Mouse (Mus musculus) forebrain, embryonic 11.5 days (tissue): Measurements from ENCODE around the gene Arhgap24. TPM values are rescaled to one million over a fixed set of nuclear protein-coding genes. Genes with fewer than 3 reads are reported as not detected.

Source experiments
- ATAC-seq: fragments of 200-750 bp; cut with Nextera tagmentation; replicated peaks from 2 replicates; pipeline ENCODE4 v1.8.0; 2017; ENCODE audit warnings: moderate TSS enrichment; ENCODE audit not compliant: low FRiP score
- DNase-seq: peaks from one replicate; pipeline ENCODE4 v3.0.0-alpha.2; 2017; ENCODE audit warnings: low spot score
- H3K27ac ChIP-seq: fragments of 300-500 bp; sonication (generic); 2 replicates; pipeline ENCODE4 v1.5.1; 2014; ENCODE audit warnings: low read depth, low read length
- H3K27me3 ChIP-seq: fragments of 300-500 bp; sonication (generic); 2 replicates; pipeline ENCODE4 v1.6.1; 2014; ENCODE audit warnings: mild to moderate bottlenecking, low read length, mixed read lengths; ENCODE audit not compliant: control insufficient read depth, insufficient read depth
- H3K36me3 ChIP-seq: fragments of 300-500 bp; sonication (generic); 2 replicates; pipeline ENCODE4 v1.6.1; 2014; ENCODE audit warnings: mild to moderate bottlenecking, low read length, moderate library complexity, mixed read lengths; ENCODE audit not compliant: control insufficient read depth, insufficient read depth
- H3K4me1 ChIP-seq: fragments of 300-500 bp; sonication (generic); replicated peaks from 2 replicates; pipeline ENCODE4 v1.6.1; 2014; ENCODE audit warnings: low read length, mixed read lengths; ENCODE audit not compliant: control insufficient read depth, insufficient read depth
- H3K4me2 ChIP-seq: fragments of 300-500 bp; sonication (generic); 2 replicates; pipeline ENCODE4 v1.6.1; 2014; ENCODE audit warnings: low read depth, mild to moderate bottlenecking, low read length, moderate library complexity, mixed read lengths; ENCODE audit not compliant: severe bottlenecking
- H3K4me3 ChIP-seq: fragments of 300-500 bp; sonication (generic); 2 replicates; pipeline ENCODE4 v1.5.1; 2014; ENCODE audit warnings: low read depth, low read length
- H3K9ac ChIP-seq: fragments of 300-500 bp; sonication (generic); 2 replicates; pipeline ENCODE4 v1.6.1; 2014; ENCODE audit warnings: low read length
- H3K9me3 ChIP-seq: fragments of 300-500 bp; sonication (generic); 2 replicates; pipeline ENCODE4 v1.6.1; 2016; ENCODE audit warnings: low read length, mixed read lengths; ENCODE audit not compliant: control insufficient read depth
- WGBS: fragments of 180-500 bp; shearing (Covaris S2); extraction: QIAGEN DNeasy Blood & Tissue Kit; methylation state at CpG from one replicate; pipeline ENCODE4 v1.1.7; 2014; 5-methylcytosine and 5-hydroxymethylcytosine counted together
- polyA plus RNA-seq: library from polyadenylated mRNA; unstranded; fragments of >200 nt; fragmentation: Nextera tagmentation; extraction: Ambion mirVana; gene quantifications from 2 replicates; pipeline ENCODE4 v1.2.1, GENCODE M21; 2014

The Arhgap24 gene
- polyA plus RNA-seq, 1 experiment from 2014 or later = 1.9 TPM

GRCm38 (mm10) chr5:102742554-102743255 lies 261.5 kb downstream of the Arhgap24 start:
- no peak overlapping the region for H3K4me2 ChIP-seq
- H3K36me3 ChIP-seq = no peaks in the 10 kb centered on the region
- H3K9me3 ChIP-seq = no peaks in the 10 kb centered on the region
- H3K9ac ChIP-seq = no peak overlapping the region
- DNase-seq = no peak
- no peak overlapping the region for H3K27ac ChIP-seq
- H3K27me3 ChIP-seq = no peaks in the 10 kb centered on the region
- 80% methylated on average over 5 of the region's 5 CpGs for WGBS
- no peak overlapping the region for H3K4me3 ChIP-seq
- ATAC-seq = no peak
- no peaks in the 10 kb centered on the region for H3K4me1 ChIP-seq

GRCm38 (mm10) chr5:102743436-102743835 lies 262.2 kb downstream of the Arhgap24 start:
- H3K9me3 ChIP-seq = no peaks in the 10 kb centered on the region
- 92% methylated on average over 3 of the region's 3 CpGs for WGBS
- no peak overlapping the region for H3K4me3 ChIP-seq
- no peaks in the 10 kb centered on the region for H3K36me3 ChIP-seq
- no peak for ATAC-seq
- no peaks in the 10 kb centered on the region for H3K27me3 ChIP-seq
- DNase-seq = no peak
- H3K27ac ChIP-seq = no peak overlapping the region
- no peak overlapping the region for H3K9ac ChIP-seq
- no peak overlapping the region for H3K4me2 ChIP-seq
- no peaks in the 10 kb centered on the region for H3K4me1 ChIP-seq

- 86% methylated on average over 4 of the region's 4 CpGs for WGBS
- no peak for ATAC-seq
Measured at GRCm38 (mm10) chr5:102744051-102744450, 262.9 kb downstream of the Arhgap24 start.

GRCm38 (mm10) chr5:102748146-102748545 lies 267.0 kb downstream of the Arhgap24 start:
- Histone ChIP-seq H3K4me2 (no peak overlapping the region), H3K27ac (no peak overlapping the region), H3K4me3 (no peak overlapping the region), H3K9me3 (no peaks in the 10 kb centered on the region), H3K4me1 (no peaks in the 10 kb centered on the region), H3K27me3 (no peaks in the 10 kb centered on the region), H3K36me3 (no peaks in the 10 kb centered on the region), H3K9ac (no peak overlapping the region)
- no peak for ATAC-seq
- no peak for DNase-seq
- WGBS = 89% methylated on average over 9 of the region's 9 CpGs

More at GRCm38 (mm10) chr5:102744051-102744450, 262.9 kb downstream of the Arhgap24 start:
- Histone ChIP-seq H3K27me3 (no peaks in the 10 kb centered on the region), H3K27ac (no peak overlapping the region), H3K4me1 (no peaks in the 10 kb centered on the region), H3K4me3 (no peak overlapping the region), H3K9ac (no peak overlapping the region), H3K4me2 (no peak overlapping the region), H3K36me3 (no peaks in the 10 kb centered on the region), H3K9me3 (no peaks in the 10 kb centered on the region)
- no peak for DNase-seq

- no peaks in the 10 kb centered on the region for H3K36me3 ChIP-seq
- DNase-seq (no peak), ATAC-seq (no peak)
- 76% methylated on average over 8 of the region's 8 CpGs for WGBS
- no peaks in the 10 kb centered on the region for H3K27me3 ChIP-seq
- no peak overlapping the region for H3K9ac ChIP-seq
- no peak overlapping the region for H3K4me2 ChIP-seq
- H3K4me1 ChIP-seq = no peaks in the 10 kb centered on the region
- H3K4me3 ChIP-seq = no peak overlapping the region
- no peak overlapping the region for H3K27ac ChIP-seq
- H3K9me3 ChIP-seq = no peaks in the 10 kb centered on the region
Measured at GRCm38 (mm10) chr5:102749020-102749419, 267.8 kb downstream of the Arhgap24 start.

GRCm38 (mm10) chr5:102750674-102751073 lies 269.5 kb downstream of the Arhgap24 start:
- no peak overlapping the region for H3K4me2 ChIP-seq
- H3K27ac ChIP-seq = no peak overlapping the region
- H3K36me3 ChIP-seq = no peaks in the 10 kb centered on the region
- no peaks in the 10 kb centered on the region for H3K4me1 ChIP-seq
- no peaks in the 10 kb centered on the region for H3K9me3 ChIP-seq
- no peak overlapping the region for H3K4me3 ChIP-seq
- H3K27me3 ChIP-seq = no peaks in the 10 kb centered on the region
- WGBS = 82% methylated on average over 5 of the region's 5 CpGs
- no peak overlapping the region for H3K9ac ChIP-seq
- no peak for DNase-seq
- no peak for ATAC-seq

- no peak for ATAC-seq
- DNase-seq = no peak
- no peak overlapping the region for H3K9ac ChIP-seq
- 78% methylated on average over 5 of the region's 5 CpGs for WGBS
- no peak overlapping the region for H3K27ac ChIP-seq
- H3K36me3 ChIP-seq = no peaks in the 10 kb centered on the region
- H3K27me3 ChIP-seq = no peaks in the 10 kb centered on the region
- no peak overlapping the region for H3K4me3 ChIP-seq
- H3K4me1 ChIP-seq = no peaks in the 10 kb centered on the region
- H3K9me3 ChIP-seq = no peaks in the 10 kb centered on the region
- no peak overlapping the region for H3K4me2 ChIP-seq
Measured at GRCm38 (mm10) chr5:102751661-102752307, 270.6 kb downstream of the Arhgap24 start.

GRCm38 (mm10) chr5:102752308-102752663 lies 271.1 kb downstream of the Arhgap24 start:
- no peaks in the 10 kb centered on the region for H3K27me3 ChIP-seq
- H3K36me3 ChIP-seq = no peaks in the 10 kb centered on the region
- H3K9me3 ChIP-seq = no peaks in the 10 kb centered on the region
- H3K27ac ChIP-seq = no peak overlapping the region
- H3K4me1 ChIP-seq = no peaks in the 10 kb centered on the region
- ATAC-seq = no peak
- 70% methylated on average over 2 of the region's 2 CpGs for WGBS
- no peak for DNase-seq
- H3K9ac ChIP-seq = no peak overlapping the region
- H3K4me2 ChIP-seq = no peak overlapping the region
- H3K4me3 ChIP-seq = no peak overlapping the region

- no peaks in the 10 kb centered on the region for H3K27me3 ChIP-seq
- H3K9me3 ChIP-seq = no peaks in the 10 kb centered on the region
- H3K27ac ChIP-seq = no peak overlapping the region
- no peak overlapping the region for H3K4me2 ChIP-seq
- 91% methylated on average over 6 of the region's 6 CpGs for WGBS
- DNase-seq (no peak), ATAC-seq (no peak)
- H3K9ac ChIP-seq = no peak overlapping the region
- no peaks in the 10 kb centered on the region for H3K36me3 ChIP-seq
- no peaks in the 10 kb centered on the region for H3K4me1 ChIP-seq
- H3K4me3 ChIP-seq = no peak overlapping the region
Measured at GRCm38 (mm10) chr5:102757040-102757439, 275.8 kb downstream of the Arhgap24 start.
